Mouse (Mus musculus): ENCODE results near the gene Aspscr1. TPM values are rescaled to one million over a fixed set of nuclear protein-coding genes. Genes with fewer than 3 reads are reported as not detected.

Aspscr1 gene
- polyA plus RNA-seq (2014; fragmentation: Illumina TruSeq; extraction: RNeasy Lipid Tissue Mini Kit (QIAGEN cat#74804); ENCODE audit: low read depth, low replicate concordance): 2.4 TPM

GRCm38 (mm10) chr11:120672687-120673593 lies at the start of gene Aspscr1:
Gene Aspscr1, plus strand, starts transcription at chr11:120672973.

GRCm38 (mm10) chr11:120625152-120625775 lies 47.5 kb upstream of the Aspscr1 start, which contains the start of gene Sirt7:
Gene Sirt7, minus strand, starts transcription at chr11:120625240.

GRCm38 (mm10) chr11:120633520-120634343 lies 39.0 kb upstream of the Aspscr1 start, which contains the start of gene Mafg:
Gene Mafg, minus strand, starts transcription at chr11:120633600.

GRCm38 (mm10) chr11:120643601-120643987 lies 29.2 kb upstream of the Aspscr1 start, which contains the start of gene Pycr1:
Gene Pycr1, minus strand, starts transcription at chr11:120643769.

GRCm38 (mm10) chr11:120648001-120648476 lies 24.7 kb upstream of the Aspscr1 start, which contains the start of gene Myadml2:
Gene Myadml2, minus strand, starts transcription at chr11:120648158.

GRCm38 (mm10) chr11:120661076-120661460 lies 11.7 kb upstream of the Aspscr1 start, which contains the start of gene Notum:
Gene Notum, minus strand, starts transcription at chr11:120661175.

GRCm38 (mm10) chr11:120713580-120714518 lies 41.1 kb downstream of the Aspscr1 start, which contains the start of the genes Cenpx and Lrrc45:
Gene Cenpx, minus strand, starts transcription at chr11:120713738.
Gene Lrrc45, plus strand, starts transcription at chr11:120713925.

GRCm38 (mm10) chr11:120721124-120722066 lies 48.6 kb downstream of the Aspscr1 start, which contains the start of gene Rac3:
Gene Rac3, plus strand, starts transcription at chr11:120721470.

GRCm38 (mm10) chr11:120727169-120727527 lies 54.4 kb downstream of the Aspscr1 start, which contains the start of gene Dcxr:
Gene Dcxr, minus strand, starts transcription at chr11:120727281.

GRCm38 (mm10) chr11:120731858-120732680 lies 59.3 kb downstream of the Aspscr1 start, which contains the start of gene Cbr2:
Gene Cbr2, minus strand, starts transcription at chr11:120732114.

Other genes with a start within 250 kb of the Aspscr1 start
- 29.9 TPM for gene Nploc4, start 235.3 kb upstream of the Aspscr1 start, polyA plus RNA-seq (2014; fragmentation: Illumina TruSeq; extraction: RNeasy Lipid Tissue Mini Kit (QIAGEN cat#74804); ENCODE audit: low read depth, low replicate concordance)
- not detected for gene Tspan10, start 230.3 kb upstream of the Aspscr1 start, polyA plus RNA-seq (2014; fragmentation: Illumina TruSeq; extraction: RNeasy Lipid Tissue Mini Kit (QIAGEN cat#74804); ENCODE audit: low read depth, low replicate concordance)
- gene Pde6g, start 219.5 kb upstream of the Aspscr1 start, polyA plus RNA-seq (2014; fragmentation: Illumina TruSeq; extraction: RNeasy Lipid Tissue Mini Kit (QIAGEN cat#74804); ENCODE audit: low read depth, low replicate concordance): not detected
- 1.4 TPM for gene Oxld1, start 214.9 kb upstream of the Aspscr1 start, polyA plus RNA-seq (2014; fragmentation: Illumina TruSeq; extraction: RNeasy Lipid Tissue Mini Kit (QIAGEN cat#74804); ENCODE audit: low read depth, low replicate concordance)
- gene Ccdc137, start 214.9 kb upstream of the Aspscr1 start, polyA plus RNA-seq (2014; fragmentation: Illumina TruSeq; extraction: RNeasy Lipid Tissue Mini Kit (QIAGEN cat#74804); ENCODE audit: low read depth, low replicate concordance): 13.4 TPM
- 16.2 TPM for gene Arl16, start 205.4 kb upstream of the Aspscr1 start, polyA plus RNA-seq (2014; fragmentation: Illumina TruSeq; extraction: RNeasy Lipid Tissue Mini Kit (QIAGEN cat#74804); ENCODE audit: low read depth, low replicate concordance)
- 2.4 TPM for gene Mrpl12, start 188.4 kb upstream of the Aspscr1 start, polyA plus RNA-seq (2014; fragmentation: Illumina TruSeq; extraction: RNeasy Lipid Tissue Mini Kit (QIAGEN cat#74804); ENCODE audit: low read depth, low replicate concordance)
- 2.2 TPM for gene Slc25a10, start 181.1 kb upstream of the Aspscr1 start, polyA plus RNA-seq (2014; fragmentation: Illumina TruSeq; extraction: RNeasy Lipid Tissue Mini Kit (QIAGEN cat#74804); ENCODE audit: low read depth, low replicate concordance)
- not detected for gene Gcgr, start 142.3 kb upstream of the Aspscr1 start, polyA plus RNA-seq (2014; fragmentation: Illumina TruSeq; extraction: RNeasy Lipid Tissue Mini Kit (QIAGEN cat#74804); ENCODE audit: low read depth, low replicate concordance)
- 1.0 TPM for gene Mcrip1, start 123.2 kb upstream of the Aspscr1 start, polyA plus RNA-seq (2014; fragmentation: Illumina TruSeq; extraction: RNeasy Lipid Tissue Mini Kit (QIAGEN cat#74804); ENCODE audit: low read depth, low replicate concordance)
- gene Ppp1r27, start 121.8 kb upstream of the Aspscr1 start, polyA plus RNA-seq (2014; fragmentation: Illumina TruSeq; extraction: RNeasy Lipid Tissue Mini Kit (QIAGEN cat#74804); ENCODE audit: low read depth, low replicate concordance): not detected
- 183 TPM for gene P4hb, start 99.7 kb upstream of the Aspscr1 start, polyA plus RNA-seq (2014; fragmentation: Illumina TruSeq; extraction: RNeasy Lipid Tissue Mini Kit (QIAGEN cat#74804); ENCODE audit: low read depth, low replicate concordance)
- gene Arhgdia, start 91.3 kb upstream of the Aspscr1 start, polyA plus RNA-seq (2014; fragmentation: Illumina TruSeq; extraction: RNeasy Lipid Tissue Mini Kit (QIAGEN cat#74804); ENCODE audit: low read depth, low replicate concordance): 32.9 TPM
- 20.8 TPM for gene Alyref, start 74.6 kb upstream of the Aspscr1 start, polyA plus RNA-seq (2014; fragmentation: Illumina TruSeq; extraction: RNeasy Lipid Tissue Mini Kit (QIAGEN cat#74804); ENCODE audit: low read depth, low replicate concordance)
- gene Anapc11, start 74.6 kb upstream of the Aspscr1 start, polyA plus RNA-seq (2014; fragmentation: Illumina TruSeq; extraction: RNeasy Lipid Tissue Mini Kit (QIAGEN cat#74804); ENCODE audit: low read depth, low replicate concordance): 10.3 TPM
- gene Npb, start 64.5 kb upstream of the Aspscr1 start, polyA plus RNA-seq (2014; fragmentation: Illumina TruSeq; extraction: RNeasy Lipid Tissue Mini Kit (QIAGEN cat#74804); ENCODE audit: low read depth, low replicate concordance): not detected
- 14.4 TPM for gene Pcyt2, start 55.0 kb upstream of the Aspscr1 start, polyA plus RNA-seq (2014; fragmentation: Illumina TruSeq; extraction: RNeasy Lipid Tissue Mini Kit (QIAGEN cat#74804); ENCODE audit: low read depth, low replicate concordance)
- 7.9 TPM for gene Sirt7, start 47.7 kb upstream of the Aspscr1 start, polyA plus RNA-seq (2014; fragmentation: Illumina TruSeq; extraction: RNeasy Lipid Tissue Mini Kit (QIAGEN cat#74804); ENCODE audit: low read depth, low replicate concordance)
- gene Mafg, start 39.4 kb upstream of the Aspscr1 start, polyA plus RNA-seq (2014; fragmentation: Illumina TruSeq; extraction: RNeasy Lipid Tissue Mini Kit (QIAGEN cat#74804); ENCODE audit: low read depth, low replicate concordance): 17.5 TPM
- gene Pycr1, start 29.2 kb upstream of the Aspscr1 start, polyA plus RNA-seq (2014; fragmentation: Illumina TruSeq; extraction: RNeasy Lipid Tissue Mini Kit (QIAGEN cat#74804); ENCODE audit: low read depth, low replicate concordance): 0.52 TPM
- not detected for gene Myadml2, start 24.8 kb upstream of the Aspscr1 start, polyA plus RNA-seq (2014; fragmentation: Illumina TruSeq; extraction: RNeasy Lipid Tissue Mini Kit (QIAGEN cat#74804); ENCODE audit: low read depth, low replicate concordance)
- not detected for gene Notum, start 11.8 kb upstream of the Aspscr1 start, polyA plus RNA-seq (2014; fragmentation: Illumina TruSeq; extraction: RNeasy Lipid Tissue Mini Kit (QIAGEN cat#74804); ENCODE audit: low read depth, low replicate concordance)
- gene Cenpx, start 40.8 kb downstream of the Aspscr1 start, polyA plus RNA-seq (2014; fragmentation: Illumina TruSeq; extraction: RNeasy Lipid Tissue Mini Kit (QIAGEN cat#74804); ENCODE audit: low read depth, low replicate concordance): 1.7 TPM
- 0.47 TPM for gene Lrrc45, start 41.0 kb downstream of the Aspscr1 start, polyA plus RNA-seq (2014; fragmentation: Illumina TruSeq; extraction: RNeasy Lipid Tissue Mini Kit (QIAGEN cat#74804); ENCODE audit: low read depth, low replicate concordance)
- gene Rac3, start 48.5 kb downstream of the Aspscr1 start, polyA plus RNA-seq (2014; fragmentation: Illumina TruSeq; extraction: RNeasy Lipid Tissue Mini Kit (QIAGEN cat#74804); ENCODE audit: low read depth, low replicate concordance): not detected
- gene Dcxr, start 54.3 kb downstream of the Aspscr1 start, polyA plus RNA-seq (2014; fragmentation: Illumina TruSeq; extraction: RNeasy Lipid Tissue Mini Kit (QIAGEN cat#74804); ENCODE audit: low read depth, low replicate concordance): not detected
- gene Cbr2, start 59.1 kb downstream of the Aspscr1 start, polyA plus RNA-seq (2014; fragmentation: Illumina TruSeq; extraction: RNeasy Lipid Tissue Mini Kit (QIAGEN cat#74804); ENCODE audit: low read depth, low replicate concordance): 1.2 TPM
- gene Hmga1b, start 89.8 kb downstream of the Aspscr1 start, polyA plus RNA-seq (2014; fragmentation: Illumina TruSeq; extraction: RNeasy Lipid Tissue Mini Kit (QIAGEN cat#74804); ENCODE audit: low read depth, low replicate concordance): not detected
- gene Rfng, start 111.2 kb downstream of the Aspscr1 start, polyA plus RNA-seq (2014; fragmentation: Illumina TruSeq; extraction: RNeasy Lipid Tissue Mini Kit (QIAGEN cat#74804); ENCODE audit: low read depth, low replicate concordance): not detected
- gene Gps1, start 111.3 kb downstream of the Aspscr1 start, polyA plus RNA-seq (2014; fragmentation: Illumina TruSeq; extraction: RNeasy Lipid Tissue Mini Kit (QIAGEN cat#74804); ENCODE audit: low read depth, low replicate concordance): 30.7 TPM
- gene Dus1l, start 123.4 kb downstream of the Aspscr1 start, polyA plus RNA-seq (2014; fragmentation: Illumina TruSeq; extraction: RNeasy Lipid Tissue Mini Kit (QIAGEN cat#74804); ENCODE audit: low read depth, low replicate concordance): 4.8 TPM
- 10.8 TPM for gene Fasn, start 151.6 kb downstream of the Aspscr1 start, polyA plus RNA-seq (2014; fragmentation: Illumina TruSeq; extraction: RNeasy Lipid Tissue Mini Kit (QIAGEN cat#74804); ENCODE audit: low read depth, low replicate concordance)

All from adrenal gland, adult 10 weeks (tissue).